Mouse (Mus musculus) limb, embryonic 13.5 days (tissue): Measurements from ENCODE around the gene Rfx4. TPM values are rescaled to one million over a fixed set of nuclear protein-coding genes. Genes with fewer than 3 reads are reported as not detected.
A peak's percentile ranks its signal among the peaks of the same experiment; 100 is the strongest.

Source experiments
- ATAC-seq: fragments of 200-750 bp; cut with Nextera tagmentation; 2 replicates; pipeline ENCODE4 v1.8.0; 2017; ENCODE audit warnings: low read depth, moderate number of reproducible peaks, moderate TSS enrichment; ENCODE audit not compliant: low FRiP score
- H3K27ac ChIP-seq: fragments of 300-500 bp; sonication (generic); 2 replicates; pipeline ENCODE4 v1.5.1; 2015; ENCODE audit warnings: inconsistent platforms, mild to moderate bottlenecking, moderate library complexity
- H3K27me3 ChIP-seq: fragments of 300-500 bp; sonication (generic); 2 replicates; pipeline ENCODE4 v1.6.1; 2015; ENCODE audit warnings: mild to moderate bottlenecking, inconsistent platforms
- H3K36me3 ChIP-seq: fragments of 300-500 bp; sonication (generic); 2 replicates; pipeline ENCODE4 v1.6.1; 2015; ENCODE audit warnings: inconsistent platforms, mild to moderate bottlenecking, moderate library complexity
- H3K4me1 ChIP-seq: fragments of 300-500 bp; sonication (generic); 2 replicates; pipeline ENCODE4 v1.6.1; 2015; ENCODE audit warnings: inconsistent platforms
- H3K4me2 ChIP-seq: fragments of 300-500 bp; sonication (generic); replicated peaks from 2 replicates; pipeline ENCODE4 v1.6.1; 2015; ENCODE audit warnings: inconsistent platforms, mild to moderate bottlenecking, moderate library complexity
- H3K4me3 ChIP-seq: fragments of 300-500 bp; sonication (generic); 2 replicates; pipeline ENCODE4 v1.5.1; 2015; ENCODE audit warnings: moderate library complexity, mild to moderate bottlenecking, inconsistent platforms
- H3K9ac ChIP-seq: fragments of 300-500 bp; sonication (generic); 2 replicates; pipeline ENCODE4 v1.6.1; 2015; ENCODE audit warnings: mild to moderate bottlenecking, inconsistent platforms
- H3K9me3 ChIP-seq: fragments of 300-500 bp; sonication (generic); 2 replicates; pipeline ENCODE4 v1.6.1; 2016; ENCODE audit warnings: inconsistent platforms
- whole genome bisulfite sequencing: fragments of 180-500 bp; shearing (Covaris S2); methylation state at CpG from one replicate; pipeline ENCODE4 v1.1.7; 2015; 5-methylcytosine and 5-hydroxymethylcytosine counted together
- polyA plus RNA-seq: library from polyadenylated mRNA; unstranded; fragments of >200 nt; fragmentation: Nextera tagmentation; extraction: Ambion mirVana; gene quantifications from 2 replicates; pipeline ENCODE4 v1.2.1, GENCODE M21; 2015

The Rfx4 gene
- polyA plus RNA-seq, 1 experiment from 2014 or later, result 0.55 TPM

GRCm38 (mm10) chr10:84938094-84938820 is 182.4 kb downstream of the Rfx4 start:
- Histone ChIP-seq H3K4me3 (no peak overlapping the region), H3K27ac (0 out of 2 replicates have a peak overlapping the region, but pooled peaks have one; percentile 15), H3K9me3 (no peaks in the 10 kb centered on the region), H3K36me3 (peaks cover 9% of the 10 kb centered on the region), H3K4me1 (peaks cover 23% of the 10 kb centered on the region; the same call in 1 of the 2 replicates), H3K4me2 (no peak overlapping the region), H3K27me3 (no peaks in the 10 kb centered on the region), H3K9ac (no peak overlapping the region)
- 83% methylated on average over 14 of the region's 14 CpGs for WGBS
- ATAC-seq, result no peak

GRCm38 (mm10) chr10:84938886-84939285 is 183.0 kb downstream of the Rfx4 start:
- Histone ChIP-seq H3K9ac (no peak overlapping the region), H3K4me2 (no peak overlapping the region), H3K27ac (0 out of 2 replicates have a peak overlapping the region, but pooled peaks have one; percentile 23), H3K9me3 (no peaks in the 10 kb centered on the region), H3K36me3 (peaks cover 9% of the 10 kb centered on the region), H3K27me3 (no peaks in the 10 kb centered on the region), H3K4me3 (no peak overlapping the region), H3K4me1 (peaks cover 23% of the 10 kb centered on the region; the same call in 1 of the 2 replicates)
- ATAC-seq, result no peak
- WGBS, result 79% methylated on average over 5 of the region's 5 CpGs

- ATAC-seq, result no peak
- Histone ChIP-seq H3K4me3 (no peak overlapping the region), H3K36me3 (peaks cover 9% of the 10 kb centered on the region), H3K4me2 (no peak overlapping the region), H3K27me3 (no peaks in the 10 kb centered on the region), H3K9ac (no peak overlapping the region), H3K27ac (no peak overlapping the region), H3K9me3 (no peaks in the 10 kb centered on the region), H3K4me1 (peaks cover 23% of the 10 kb centered on the region; the same call in 1 of the 2 replicates)
- 80% methylated on average over 1 of the region's 1 CpGs for WGBS
These were observed 184.5 kb downstream of the Rfx4 start for GRCm38 (mm10) chr10:84940356-84940755.

- 96% methylated on average over 3 of the region's 3 CpGs for WGBS
- no peak overlapping the region for H3K9ac ChIP-seq
- H3K36me3 ChIP-seq, result peaks cover 27% of the 10 kb centered on the region
- H3K9me3 ChIP-seq, result no peaks in the 10 kb centered on the region
- no peaks in the 10 kb centered on the region for H3K27me3 ChIP-seq
- no peak overlapping the region for H3K4me3 ChIP-seq
- H3K27ac ChIP-seq, result no peak overlapping the region
- 0 out of 2 replicates have a peak, but pooled peaks cover 7% of the 10 kb centered on the region for H3K4me1 ChIP-seq
- ATAC-seq, result no peak
- H3K4me2 ChIP-seq, result no peak overlapping the region
These were observed 189.8 kb downstream of the Rfx4 start for GRCm38 (mm10) chr10:84945692-84946091.

GRCm38 (mm10) chr10:84948970-84949683 is 193.3 kb downstream of the Rfx4 start:
- H3K4me1 ChIP-seq, result 0 out of 2 replicates have a peak, but pooled peaks cover 7% of the 10 kb centered on the region
- peaks cover 36% of the 10 kb centered on the region for H3K36me3 ChIP-seq
- 0 out of 2 replicates have a peak, but pooled peaks have one; percentile 24 for ATAC-seq
- no peaks in the 10 kb centered on the region for H3K9me3 ChIP-seq
- no peak overlapping the region for H3K4me2 ChIP-seq
- no peak overlapping the region for H3K9ac ChIP-seq
- H3K27ac ChIP-seq, result no peak overlapping the region
- no peaks in the 10 kb centered on the region for H3K27me3 ChIP-seq
- 59% methylated on average over 8 of the region's 8 CpGs for WGBS
- no peak overlapping the region for H3K4me3 ChIP-seq

GRCm38 (mm10) chr10:84949684-84950010 is 193.8 kb downstream of the Rfx4 start:
- ATAC-seq, result no peak
- Histone ChIP-seq H3K27ac (no peak overlapping the region), H3K9me3 (no peaks in the 10 kb centered on the region), H3K4me1 (0 out of 2 replicates have a peak, but pooled peaks cover 7% of the 10 kb centered on the region), H3K4me3 (no peak overlapping the region), H3K36me3 (peaks cover 40% of the 10 kb centered on the region), H3K9ac (no peak overlapping the region), H3K27me3 (no peaks in the 10 kb centered on the region), H3K4me2 (no peak overlapping the region)
- WGBS, result 77% methylated on average over 3 of the region's 3 CpGs

- H3K9ac ChIP-seq, result no peak overlapping the region
- 79% methylated on average over 4 of the region's 4 CpGs for WGBS
- 0 out of 2 replicates have a peak, but pooled peaks cover 7% of the 10 kb centered on the region for H3K4me1 ChIP-seq
- H3K9me3 ChIP-seq, result no peaks in the 10 kb centered on the region
- no peaks in the 10 kb centered on the region for H3K27me3 ChIP-seq
- ATAC-seq, result no peak
- H3K36me3 ChIP-seq, result peaks cover 40% of the 10 kb centered on the region
- no peak overlapping the region for H3K4me2 ChIP-seq
- H3K27ac ChIP-seq, result no peak overlapping the region
- H3K4me3 ChIP-seq, result no peak overlapping the region
These were observed 194.5 kb downstream of the Rfx4 start for GRCm38 (mm10) chr10:84950384-84950783.

- Histone ChIP-seq H3K36me3 (peaks cover 39% of the 10 kb centered on the region), H3K27me3 (no peaks in the 10 kb centered on the region), H3K4me2 (no peak overlapping the region), H3K9me3 (no peaks in the 10 kb centered on the region), H3K27ac (no peak overlapping the region), H3K4me3 (no peak overlapping the region), H3K4me1 (no peaks in the 10 kb centered on the region), H3K9ac (no peak overlapping the region)
- no peak for ATAC-seq
- WGBS, result 91% methylated on average over 10 of the region's 10 CpGs
These were observed 198.4 kb downstream of the Rfx4 start for GRCm38 (mm10) chr10:84954236-84954635.

Other genes with a start within 250 kb of the Rfx4 start
- 117 and 120 TPM in 2 replicates for gene Ckap4, start 222.0 kb upstream of the Rfx4 start, polyA plus RNA-seq
- gene Tcp11l2, start 179.4 kb upstream of the Rfx4 start, polyA plus RNA-seq, result 21.6 and 23.0 TPM in 2 replicates
- gene Polr3b, start 133.8 kb upstream of the Rfx4 start, polyA plus RNA-seq, result 15.4 and 16.0 TPM in 2 replicates
- 28.6 and 30.1 TPM in 2 replicates for gene Ric8b, start 161.6 kb downstream of the Rfx4 start, polyA plus RNA-seq